8 mouse cellular contexts compared by ENCODE assay signal in the genomic region with DNA sequence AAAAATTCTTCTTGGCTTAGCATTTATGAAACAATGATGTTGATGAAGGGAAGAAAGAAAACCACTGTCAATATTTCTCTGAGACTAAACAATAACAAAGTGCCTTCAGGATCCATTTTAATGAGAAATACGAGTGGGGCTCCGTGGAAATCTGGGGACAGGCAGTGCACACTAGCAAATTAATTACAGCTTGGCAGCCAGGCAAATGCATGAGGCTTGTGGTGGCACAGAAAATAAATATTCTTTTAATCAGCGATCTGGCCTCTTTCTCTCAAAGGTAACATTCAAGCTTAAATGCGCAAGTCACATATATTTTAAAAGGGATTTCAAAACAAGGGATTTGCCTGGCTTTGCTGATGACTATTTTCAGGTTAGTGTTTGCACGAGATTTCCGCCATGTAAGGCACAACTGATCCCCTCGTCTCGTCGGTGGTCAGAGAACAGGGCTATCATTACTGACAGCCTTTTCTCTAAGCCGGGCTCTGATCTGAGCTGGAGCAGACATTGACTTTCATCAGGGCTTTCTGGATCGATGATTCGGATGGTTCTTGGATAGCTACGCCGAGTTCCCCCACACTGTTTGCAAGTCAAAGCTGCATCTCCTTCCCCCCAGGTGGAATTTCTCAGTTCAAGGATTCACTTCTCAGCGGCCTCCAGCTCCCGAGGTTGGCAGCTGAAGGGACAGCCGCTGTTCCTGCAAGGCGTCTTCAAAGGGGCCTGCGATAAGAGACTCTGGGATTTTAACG.
A peak's percentile ranks its signal among the peaks of the same experiment; 100 is the strongest.
DNase-seq lines count a peak whose midpoint lies in the region; ATAC-seq lines count a peak whose summit lies in the region.

No protein-coding gene starts in this region.

- 0 out of 2 replicates have a peak, but pooled peaks cover 6% of the 10 kb centered on the region for H3K4me1 ChIP-seq in heart, embryonic 11.5 days (ENCODE audit: control insufficient read depth, insufficient read depth, low read length)
- H3K4me1 ChIP-seq in forebrain, embryonic 11.5 days (replicated peaks; ENCODE audit: control insufficient read depth, insufficient read depth, low read length): no peaks in the 10 kb centered on the region; the same call in 1 of the 2 replicates
- peaks cover 12% of the 10 kb centered on the region for H3K4me1 ChIP-seq in limb, embryonic 12.5 days (replicated peaks)
- H3K4me1 ChIP-seq in stomach, embryonic 15.5 days: 0 out of 2 replicates have a peak, but pooled peaks cover 2% of the 10 kb centered on the region

- H3K36me3 ChIP-seq in heart, embryonic 11.5 days (ENCODE audit: control insufficient read depth, insufficient read depth, low read length): no peaks in the 10 kb centered on the region
- no peaks in the 10 kb centered on the region for H3K36me3 ChIP-seq in forebrain, embryonic 11.5 days (ENCODE audit: control insufficient read depth, insufficient read depth, low read length)
- H3K36me3 ChIP-seq in limb, embryonic 12.5 days: no peaks in the 10 kb centered on the region
- H3K36me3 ChIP-seq in stomach, embryonic 15.5 days: no peaks in the 10 kb centered on the region

- peak overlapping the region; percentile 65 for H3K4me2 ChIP-seq in heart, embryonic 11.5 days
- peak overlapping the region; percentile 47 for H3K4me2 ChIP-seq in forebrain, embryonic 11.5 days (ENCODE audit: low read depth, low read length, severe bottlenecking)
- H3K4me2 ChIP-seq in limb, embryonic 12.5 days: peak overlapping the region; percentile 56
- peak overlapping the region; percentile 45 for H3K4me2 ChIP-seq in stomach, embryonic 15.5 days

- no peak for DNase-seq in heart, adult 8-10 months (ENCODE audit: low spot score)
- peak; percentile 4 for DNase-seq in R1 (ENCODE audit: low read depth, low spot score)
- DNase-seq in forebrain, embryonic 11.5 days (ENCODE audit: low spot score): no peak
- no peak for DNase-seq in spleen, adult 18-20 months
- no peak for DNase-seq in lung, postnatal 25 days (ENCODE audit: low spot score)

- ATAC-seq in heart, embryonic 11.5 days (replicated peaks; ENCODE audit: insufficient number of reproducible peaks, low FRiP score, low TSS enrichment): no peak
- 0 out of 2 replicates have a peak, but pooled peaks have one; percentile 35 for ATAC-seq in forebrain, embryonic 11.5 days (replicated peaks; ENCODE audit: low FRiP score)
- no peak for ATAC-seq in limb, embryonic 12.5 days (ENCODE audit: insufficient number of reproducible peaks, insufficient read depth, low FRiP score, low TSS enrichment, low read depth)
- no peak for ATAC-seq in stomach, embryonic 15.5 days (ENCODE audit: insufficient read depth, low FRiP score, low read depth)

- H3K27me3 ChIP-seq in heart, embryonic 11.5 days (ENCODE audit: control insufficient read depth, insufficient read depth, low read length): no peaks in the 10 kb centered on the region
- H3K27me3 ChIP-seq in forebrain, embryonic 11.5 days (ENCODE audit: control insufficient read depth, insufficient read depth, low read length): no peaks in the 10 kb centered on the region
- no peaks in the 10 kb centered on the region for H3K27me3 ChIP-seq in limb, embryonic 12.5 days
- H3K27me3 ChIP-seq in stomach, embryonic 15.5 days (replicated peaks): no peaks in the 10 kb centered on the region

- H3K4me3 ChIP-seq in heart, embryonic 11.5 days (ENCODE audit: low read depth, low read length): peak overlapping the region; percentile 29
- H3K4me3 ChIP-seq in forebrain, embryonic 11.5 days (ENCODE audit: low read depth, low read length): peak overlapping the region; percentile 19; the same call in 1 of the 2 replicates
- H3K4me3 ChIP-seq in limb, embryonic 12.5 days (replicated peaks): peak overlapping the region; percentile 30
- peak overlapping the region; percentile 17; the same call in 1 of the 2 replicates for H3K4me3 ChIP-seq in stomach, embryonic 15.5 days (replicated peaks)

- no peak overlapping the region for H3K27ac ChIP-seq in heart, embryonic 11.5 days (ENCODE audit: low read depth, low read length)
- H3K27ac ChIP-seq in forebrain, embryonic 11.5 days (ENCODE audit: low read depth, low read length): no peak overlapping the region
- H3K27ac ChIP-seq in limb, embryonic 12.5 days: no peak overlapping the region
- no peak overlapping the region for H3K27ac ChIP-seq in stomach, embryonic 15.5 days

- H3K9ac ChIP-seq in heart, embryonic 11.5 days (ENCODE audit: low read depth, low read length): peak overlapping the region; percentile 63
- H3K9ac ChIP-seq in forebrain, embryonic 11.5 days (ENCODE audit: low read length): peak overlapping the region; percentile 45
- H3K9ac ChIP-seq in limb, embryonic 12.5 days (replicated peaks): peak overlapping the region; percentile 37; the same call in 1 of the 2 replicates
- no peak overlapping the region for H3K9ac ChIP-seq in stomach, embryonic 15.5 days

- WGBS in heart, embryonic 11.5 days (ENCODE audit: insufficient replicate concordance): 12% methylated on average over 20 of the region's 20 CpGs
- 10% methylated on average over 20 of the region's 20 CpGs for WGBS in forebrain, embryonic 11.5 days
- 10% methylated on average over 20 of the region's 20 CpGs for WGBS in limb, embryonic 12.5 days
- 14% methylated on average over 20 of the region's 20 CpGs for WGBS in stomach, embryonic 15.5 days

- H3K9me3 ChIP-seq in heart, embryonic 11.5 days (replicated peaks; ENCODE audit: control insufficient read depth, low read length): no peaks in the 10 kb centered on the region
- H3K9me3 ChIP-seq in forebrain, embryonic 11.5 days (ENCODE audit: control insufficient read depth, low read length): no peaks in the 10 kb centered on the region
- H3K9me3 ChIP-seq in limb, embryonic 12.5 days: no peaks in the 10 kb centered on the region
- H3K9me3 ChIP-seq in stomach, embryonic 15.5 days: no peaks in the 10 kb centered on the region
